Mouse (Mus musculus): ENCODE data around the gene Tcap. TPM values are rescaled to one million over a fixed set of nuclear protein-coding genes. Genes with fewer than 3 reads are reported as not detected.
"Not testable (repeated sequence)": the region's sequence is repeated elsewhere in the genome, so short reads cannot be mapped to it uniquely, and the experiment has no call there.

Tcap gene
- total RNA-seq, 2 experiments from 2014 or later: 447 to 769 TPM

GRCm38 (mm10) chr11:98377787-98378186 is 5.8 kb upstream of the Tcap start:
- DNase-seq (ENCODE audit: low spot score in 2 of 2): no peak

DNA sequence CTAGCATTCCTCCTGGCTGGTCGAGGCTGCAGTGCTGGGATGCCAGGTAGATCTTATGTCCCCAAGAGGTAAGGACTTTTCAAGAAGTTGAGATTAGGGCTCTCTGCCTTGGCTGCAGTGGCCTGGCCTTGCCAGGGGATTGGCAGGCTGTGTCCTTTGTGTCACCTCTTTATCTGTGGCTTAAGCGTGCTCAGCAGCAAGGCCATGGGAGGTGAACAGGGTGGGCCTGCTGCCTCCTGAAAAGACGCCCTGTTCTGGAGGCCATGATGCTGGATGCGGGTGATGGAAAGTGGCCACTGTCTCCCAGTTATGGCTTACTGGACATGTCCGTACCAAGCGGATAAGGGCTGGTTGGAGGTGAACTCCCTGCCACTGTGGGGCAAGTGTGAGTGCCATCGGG is 4.2 kb upstream of the Tcap start:
- DNase-seq (ENCODE audit: low spot score in 2 of 2): no peak

- no peak for DNase-seq (ENCODE audit: low spot score in 2 of 2)
Measured at GRCm38 (mm10) chr11:98380106-98380505, 3.5 kb upstream of the Tcap start.

DNA sequence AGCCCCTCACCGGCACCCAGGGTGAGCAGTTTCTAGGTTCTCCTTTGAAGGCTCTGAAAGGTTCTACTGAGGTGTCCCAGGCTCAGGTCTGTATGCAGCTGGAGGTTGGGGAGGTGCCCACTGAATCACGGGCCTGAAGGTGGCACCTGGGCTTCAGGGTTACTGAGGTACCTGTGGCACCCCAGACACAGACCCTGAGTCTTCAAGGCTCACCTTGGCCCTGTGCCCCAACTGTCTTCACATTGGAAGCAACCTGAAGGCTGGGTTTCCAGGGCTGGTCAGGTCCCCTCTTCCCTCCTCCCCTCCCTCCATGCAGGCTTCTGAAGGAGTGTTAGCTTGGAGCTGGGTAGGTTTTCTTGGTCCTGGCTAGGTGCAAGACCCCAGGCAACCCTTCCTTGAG is 2.0 kb upstream of the Tcap start:
- no peak for DNase-seq (ENCODE audit: low spot score in 2 of 2)

DNA sequence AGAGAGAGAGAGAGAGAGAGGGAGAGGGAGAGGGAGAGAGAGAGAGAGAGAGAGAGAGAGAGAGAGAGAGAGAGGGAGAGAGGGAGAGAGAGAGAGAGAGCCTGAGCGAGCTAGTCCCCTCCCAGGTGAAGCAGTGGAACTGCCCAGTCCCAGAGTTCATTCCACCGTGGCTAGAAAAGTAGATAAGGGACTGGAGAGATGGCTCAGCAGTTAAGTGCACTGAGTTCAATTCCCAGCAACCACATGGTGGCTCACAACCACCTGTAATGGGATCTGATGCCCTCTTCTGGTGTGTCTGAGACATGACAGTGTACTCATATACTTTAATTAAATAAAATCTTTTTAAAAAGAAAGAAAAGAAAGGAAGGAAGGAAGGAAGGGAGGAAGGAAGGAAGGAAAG is 1.2 kb upstream of the Tcap start:
- DNase-seq (ENCODE audit: low spot score in 2 of 2): not testable (repeated sequence)

DNA sequence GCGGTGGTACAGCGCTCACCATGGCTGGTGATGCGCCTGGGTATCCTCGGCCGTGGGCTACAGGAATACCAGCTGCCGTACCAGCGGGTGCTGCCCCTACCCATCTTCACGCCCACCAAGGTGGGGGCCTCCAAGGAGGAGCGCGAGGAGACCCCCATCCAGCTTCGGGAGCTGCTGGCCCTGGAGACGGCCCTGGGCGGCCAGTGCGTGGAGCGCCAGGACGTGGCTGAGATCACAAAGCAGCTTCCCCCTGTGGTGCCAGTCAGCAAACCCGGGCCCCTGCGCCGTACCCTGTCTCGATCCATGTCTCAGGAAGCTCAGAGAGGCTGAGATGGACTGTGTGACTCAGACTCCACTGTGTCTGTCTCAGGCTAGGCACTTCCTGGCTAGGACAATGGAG is 605 bp downstream of the Tcap start:
- no peak for DNase-seq (ENCODE audit: low spot score in 2 of 2)

DNA sequence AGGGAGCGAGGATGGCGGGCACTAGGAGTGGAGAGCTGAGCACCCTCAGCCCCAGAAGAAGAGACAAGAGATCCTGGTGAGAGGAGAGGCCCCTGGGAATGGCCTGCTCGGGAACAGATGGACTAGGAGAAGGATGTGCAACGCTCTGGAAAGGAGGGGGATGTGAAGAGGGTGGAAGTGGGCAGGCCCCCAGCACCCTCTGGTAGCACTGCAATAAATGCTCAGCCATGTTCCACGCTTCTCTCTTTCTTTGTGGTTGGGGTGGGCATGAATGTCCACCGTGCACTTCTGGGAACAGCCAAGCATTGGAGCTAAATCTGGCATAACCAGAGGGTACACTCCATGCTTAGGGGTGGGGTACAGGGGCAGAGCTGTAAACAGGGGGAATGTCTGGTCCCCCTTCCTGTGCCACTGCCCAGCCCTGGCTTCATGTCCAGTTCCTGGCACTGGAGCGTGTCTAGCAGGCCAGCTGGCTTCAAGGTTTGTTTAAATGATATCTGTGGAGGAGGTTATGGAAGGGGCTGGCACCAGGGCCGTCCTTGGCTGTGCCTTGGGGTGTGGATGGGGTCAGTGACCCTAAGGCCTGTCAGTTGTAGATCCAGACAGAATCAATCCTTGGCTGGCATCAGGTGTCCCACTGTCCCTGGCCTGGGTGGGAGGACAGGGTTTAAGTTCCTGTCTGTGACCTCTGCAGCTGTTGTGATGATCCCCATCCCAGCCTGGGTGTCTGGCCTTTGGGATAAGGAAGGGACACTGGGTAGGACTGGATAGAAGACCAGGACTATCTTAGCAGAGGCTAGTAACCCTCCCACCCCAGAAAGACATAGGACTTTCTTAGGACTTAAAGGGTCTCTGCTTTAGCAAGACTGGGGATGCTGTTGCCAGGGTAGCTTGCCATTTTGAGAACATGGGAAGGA is 1.4 kb downstream of the Tcap start:
- DNase-seq (ENCODE audit: low spot score in 2 of 2): peak in 1 of 2 experiments; percentile 31

DNA sequence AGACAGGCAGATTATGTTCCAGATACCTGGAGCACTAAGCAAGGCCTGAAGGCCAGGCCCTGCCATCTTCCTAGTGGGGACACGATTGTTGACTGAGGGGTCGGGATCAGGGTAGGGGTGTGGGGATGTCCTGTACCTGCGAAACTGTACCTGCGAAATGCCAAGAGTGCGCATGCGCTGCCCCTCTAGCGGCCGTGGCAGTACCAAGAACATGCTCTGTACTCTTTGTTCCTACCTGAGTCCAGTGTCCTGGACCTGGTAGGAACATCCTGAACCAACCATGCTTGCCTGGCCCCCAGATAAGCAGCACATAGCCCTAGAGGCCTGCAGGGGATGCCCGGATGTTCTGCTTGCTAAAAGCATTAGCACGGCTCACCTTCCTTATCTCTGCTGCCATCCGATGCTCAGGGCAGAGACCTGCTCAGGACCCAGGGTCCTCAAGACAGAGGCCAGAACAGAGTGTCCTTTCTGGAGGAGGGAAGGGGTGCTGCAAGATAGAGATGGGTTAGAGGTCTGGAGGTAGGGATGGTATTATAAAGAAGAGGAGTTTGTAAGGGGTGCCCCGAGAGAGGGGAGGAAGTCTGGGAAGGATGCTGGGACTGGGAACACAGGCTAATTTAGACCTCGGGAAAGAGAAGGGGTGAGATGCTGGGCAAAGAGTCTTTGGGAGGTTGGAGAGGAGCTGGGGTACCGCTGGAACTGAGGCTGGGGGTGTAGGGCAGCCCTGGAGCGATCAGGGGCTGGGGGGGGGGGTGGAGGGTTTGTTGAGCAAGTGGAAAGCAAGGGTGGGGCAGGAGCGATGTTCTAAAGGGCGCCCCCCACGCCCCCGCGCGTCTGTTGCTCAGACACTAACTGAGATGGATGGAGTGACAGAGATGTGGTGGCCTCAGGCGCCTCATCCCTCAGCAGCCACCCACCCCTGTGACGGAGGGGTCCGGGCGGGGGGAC is 2.3 kb downstream of the Tcap start, which contains the start of gene Pnmt:
Gene Pnmt, plus strand, starts transcription at position 813 of the 948 bp plus-strand sequence.
- peak in 1 of 2 experiments; percentile 8 for DNase-seq (ENCODE audit: low spot score in 2 of 2)

DNA sequence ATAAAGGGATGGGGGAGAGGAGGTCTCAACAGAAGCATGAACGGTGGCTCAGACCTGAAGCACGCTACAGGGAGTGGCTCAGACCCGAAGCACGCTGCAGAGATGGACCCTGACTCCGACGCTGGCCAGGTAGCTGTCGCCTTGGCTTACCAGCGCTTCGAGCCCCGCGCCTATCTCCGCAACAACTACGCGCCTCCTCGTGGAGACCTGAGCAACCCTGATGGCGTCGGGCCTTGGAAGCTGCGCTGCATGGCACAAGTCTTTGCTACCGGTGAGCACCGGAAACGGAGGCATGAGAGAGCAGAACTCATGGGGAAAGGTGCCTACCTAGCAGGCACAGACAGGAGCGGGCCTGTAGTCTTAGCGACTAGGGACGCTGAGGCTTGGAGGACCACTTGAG is 3.0 kb downstream of the Tcap start:
- peak in 1 of 2 experiments; percentile 8 for DNase-seq (ENCODE audit: low spot score in 2 of 2)

DNA sequence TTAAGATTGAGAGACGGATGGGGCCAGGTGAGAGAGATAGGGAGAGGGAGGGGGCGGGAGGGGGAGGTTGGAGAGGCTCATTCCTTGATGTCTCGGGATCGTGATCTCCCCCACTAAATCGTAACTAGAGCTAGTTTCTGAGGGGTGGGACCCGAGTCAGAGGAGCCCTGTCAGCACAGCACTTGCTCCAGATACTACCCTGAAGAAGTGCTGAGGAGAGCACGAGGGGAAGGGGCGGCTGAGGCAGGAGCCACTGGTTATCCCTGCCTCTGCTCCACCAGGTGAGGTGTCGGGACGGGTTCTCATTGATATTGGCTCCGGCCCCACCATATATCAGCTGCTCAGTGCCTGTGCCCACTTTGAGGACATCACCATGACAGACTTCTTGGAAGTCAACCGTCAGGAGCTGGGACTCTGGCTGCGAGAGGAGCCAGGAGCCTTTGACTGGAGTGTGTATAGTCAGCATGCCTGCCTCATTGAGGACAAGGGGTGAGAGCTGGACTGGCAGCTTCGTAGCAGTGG is 3.5 kb downstream of the Tcap start:
- peak in 1 of 2 experiments; percentile 7 for DNase-seq (ENCODE audit: low spot score in 2 of 2)

- no peak for DNase-seq (ENCODE audit: low spot score in 2 of 2)
Measured at GRCm38 (mm10) chr11:98388282-98388681, 4.7 kb downstream of the Tcap start.

- DNase-seq (ENCODE audit: low spot score in 2 of 2): peak in 1 of 2 experiments; percentile 34
Measured at GRCm38 (mm10) chr11:98389221-98389780, 5.7 kb downstream of the Tcap start.

DNA sequence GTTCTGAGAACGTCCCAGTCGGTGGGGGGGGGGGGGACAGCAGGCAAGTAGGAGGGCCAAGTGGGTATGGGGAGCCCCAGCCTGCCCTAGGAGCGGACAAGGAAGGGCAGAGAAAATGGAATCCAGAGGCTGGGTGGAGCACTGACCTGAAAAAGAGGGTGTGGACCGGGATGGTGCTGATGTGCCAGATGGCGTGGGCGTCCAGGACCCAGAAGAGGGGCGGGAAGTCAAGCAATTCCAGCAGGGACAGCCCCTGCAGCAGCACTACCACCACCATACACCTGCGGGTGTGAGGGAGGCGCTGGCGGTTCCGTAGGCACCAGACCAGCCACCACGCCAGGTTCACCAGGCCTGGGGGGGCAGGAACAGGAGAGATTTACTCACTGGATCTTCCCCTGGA is 6.5 kb downstream of the Tcap start:
- peak in 1 of 2 experiments; percentile 11 for DNase-seq (ENCODE audit: low spot score in 2 of 2)

- no peak for DNase-seq (ENCODE audit: low spot score in 2 of 2)
Measured at GRCm38 (mm10) chr11:98392034-98392433, 8.4 kb downstream of the Tcap start.

DNA sequence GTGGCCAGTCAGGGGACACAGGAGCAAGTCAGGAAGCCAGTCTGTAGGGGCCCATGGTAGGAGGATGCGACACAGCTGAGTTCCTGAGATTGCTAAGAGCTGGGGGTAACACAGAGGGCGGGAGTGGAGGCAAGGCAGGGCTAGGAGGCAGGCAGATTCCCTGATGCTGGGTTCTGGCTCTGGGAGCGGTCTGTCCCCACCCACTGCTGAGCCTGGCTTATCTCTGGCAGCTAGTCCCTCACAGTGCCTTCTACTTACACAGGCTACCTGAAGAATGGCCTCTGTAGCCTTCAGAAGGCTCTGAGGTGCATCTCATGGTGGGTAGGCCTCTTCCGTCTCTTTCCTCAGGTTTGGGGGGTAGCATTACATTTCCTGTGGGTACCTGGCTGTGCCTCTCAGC is 9.0 kb downstream of the Tcap start:
- no peak for DNase-seq (ENCODE audit: low spot score in 2 of 2)

DNA sequence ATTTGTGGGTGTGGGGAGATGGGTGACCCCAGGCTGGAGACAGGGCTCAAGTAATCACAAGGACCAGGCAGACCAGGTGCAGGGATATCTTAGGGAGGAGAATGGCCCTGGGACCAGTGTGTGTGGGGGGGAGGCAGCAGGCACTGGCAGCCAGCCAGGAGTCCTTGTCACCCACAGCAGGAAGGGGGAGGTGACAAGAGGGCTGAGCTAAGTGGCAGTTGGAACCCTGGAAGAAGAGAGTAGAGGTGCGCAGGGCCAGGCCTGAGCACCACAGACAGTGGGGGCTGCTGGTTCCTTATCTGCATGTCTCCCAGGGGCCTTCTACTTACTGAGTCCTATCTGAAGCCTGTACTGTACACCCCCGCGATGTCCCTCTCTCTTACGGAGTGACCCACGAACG is 9.7 kb downstream of the Tcap start:
- DNase-seq (ENCODE audit: low spot score in 2 of 2): no peak

DNA sequence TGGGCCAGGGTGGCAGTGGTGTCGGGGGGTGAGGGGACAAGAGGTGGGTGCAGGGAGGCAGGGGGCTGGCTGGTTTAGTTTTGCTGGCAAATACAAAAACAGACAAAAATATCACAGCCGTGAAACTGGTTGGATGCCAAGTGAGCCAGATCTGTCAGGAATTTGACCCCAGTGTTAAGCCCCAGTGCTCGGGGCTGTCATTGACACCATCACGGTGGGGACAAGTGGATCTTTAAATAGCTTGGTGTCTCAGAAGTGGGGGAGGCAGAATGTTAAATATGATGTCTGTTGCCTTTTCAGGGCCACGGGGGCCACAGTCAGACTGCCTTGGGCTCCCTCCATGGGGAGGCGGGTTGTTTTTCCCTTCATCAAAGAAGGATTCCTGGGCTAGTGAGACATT is 10.7 kb downstream of the Tcap start:
- DNase-seq (ENCODE audit: low spot score in 2 of 2): no peak

DNA sequence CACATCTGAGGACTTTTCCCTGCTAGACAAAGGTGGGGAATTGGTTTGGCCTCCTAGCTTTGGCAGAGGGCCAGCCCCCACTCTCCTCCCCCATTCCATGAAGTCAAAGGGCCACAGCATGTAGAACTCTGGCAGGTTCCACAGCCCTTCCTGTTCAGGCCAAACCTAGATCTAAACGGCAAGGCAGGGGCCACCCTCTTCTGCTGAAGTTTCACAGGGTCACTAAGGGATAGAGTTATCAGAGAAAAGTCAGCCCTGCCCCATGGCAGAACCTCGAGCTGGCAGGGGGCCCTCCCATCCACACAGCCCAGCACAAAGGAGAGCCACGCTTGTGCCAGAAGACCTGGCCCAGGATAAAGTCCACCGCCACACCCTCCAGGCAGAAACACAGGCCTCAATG is 11.4 kb downstream of the Tcap start:
- no peak for DNase-seq (ENCODE audit: low spot score in 2 of 2)

GRCm38 (mm10) chr11:98397946-98398345 is 14.3 kb downstream of the Tcap start:
- DNase-seq (ENCODE audit: low spot score in 2 of 2): no peak

DNA sequence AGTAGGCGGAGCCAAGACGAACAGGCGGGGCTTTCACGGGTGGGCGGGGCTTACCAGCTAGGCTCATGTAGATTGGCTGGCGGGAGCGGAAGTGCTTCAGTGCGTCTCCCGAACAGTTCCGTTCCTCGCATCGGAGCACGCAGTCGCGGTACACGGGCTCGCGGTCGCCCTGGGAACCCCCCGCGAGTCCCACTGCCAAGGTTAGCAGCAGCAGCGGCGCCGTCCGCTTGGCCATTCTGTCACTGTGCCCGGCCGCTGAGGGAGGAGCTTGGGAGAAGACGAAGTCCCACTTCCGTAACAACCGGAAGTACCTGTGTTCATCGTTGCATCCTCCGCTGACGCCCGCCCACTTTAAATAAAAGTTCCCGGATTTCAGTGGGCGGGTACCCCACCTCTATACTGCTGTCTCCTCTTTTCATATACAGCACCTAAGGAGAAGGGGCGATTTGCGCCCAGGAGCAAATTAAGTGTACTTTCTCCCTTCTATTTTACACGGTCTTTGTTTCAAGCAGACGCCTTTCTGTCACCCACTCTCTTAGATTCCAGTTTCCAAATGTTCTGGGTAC is 16.6 kb downstream of the Tcap start, which contains the start of gene Pgap3:
Gene Pgap3, minus strand, starts transcription at position 330 of the 566 bp plus-strand sequence.
- DNase-seq (ENCODE audit: low spot score in 2 of 2): peak; percentile 59 to 85

GRCm38 (mm10) chr11:98400816-98401215 is 17.2 kb downstream of the Tcap start:
- DNase-seq (ENCODE audit: low spot score in 2 of 2): no peak

Data from gastrocnemius, postnatal 4 days (tissue).